Mouse (Mus musculus): ENCODE data around the gene Cadm2. TPM values are rescaled to one million over a fixed set of nuclear protein-coding genes. Genes with fewer than 3 reads are reported as not detected.

Cadm2 gene
- polyA plus RNA-seq, 1 experiment: 1.6 TPM

DNA sequence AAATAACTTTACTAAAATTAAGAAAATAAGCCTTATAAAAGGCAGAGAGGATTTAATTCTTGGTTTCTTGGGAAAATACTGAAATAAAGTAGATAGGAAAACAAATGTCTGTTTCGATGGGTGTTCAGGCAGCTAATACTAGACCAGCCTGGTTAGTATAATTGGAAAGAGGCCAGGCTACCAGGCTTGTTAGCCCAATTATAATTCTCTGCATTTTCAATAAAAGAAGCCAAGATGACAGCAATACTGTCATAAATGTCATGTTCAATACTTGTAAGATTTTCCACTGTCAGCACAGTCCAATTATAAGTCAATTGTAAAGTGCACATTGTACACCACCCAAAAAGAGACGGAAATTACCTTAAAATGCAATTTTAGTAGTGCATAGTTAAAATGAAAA lies 664.8 kb downstream of the Cadm2 start:
- no peak for TF ChIP-seq POLR2A (IDR thresholded peaks at IDR 0.05; ENCODE audit: borderline replicate concordance, extremely low read depth, low read depth, low read length)
- TF ChIP-seq CTCF (IDR thresholded peaks at IDR 0.05; ENCODE audit: insufficient read depth, low read length): no peak
- H3K4me1 ChIP-seq (ENCODE audit: control insufficient read depth, insufficient read depth, low read length): no peaks in the 10 kb centered on the region
- no peak for DNase-seq
- no peak overlapping the region for H3K4me3 ChIP-seq (replicated peaks; ENCODE audit: extremely low read depth, low read depth, low read length)
- 82% methylated on average over 2 of the region's 2 CpGs for WGBS

GRCm38 (mm10) chr16:66936332-66936731 lies 684.4 kb downstream of the Cadm2 start:
- WGBS: 69% methylated on average over 6 of the region's 6 CpGs
- no peak for DNase-seq
- Histone ChIP-seq H3K4me3 (replicated peaks; ENCODE audit: extremely low read depth, low read depth, low read length) (no peak overlapping the region), H3K4me1 (ENCODE audit: control insufficient read depth, insufficient read depth, low read length) (no peaks in the 10 kb centered on the region)
- TF ChIP-seq CTCF (IDR thresholded peaks at IDR 0.05; ENCODE audit: insufficient read depth, low read length) (no peak), POLR2A (IDR thresholded peaks at IDR 0.05; ENCODE audit: borderline replicate concordance, extremely low read depth, low read depth, low read length) (no peak)

DNA sequence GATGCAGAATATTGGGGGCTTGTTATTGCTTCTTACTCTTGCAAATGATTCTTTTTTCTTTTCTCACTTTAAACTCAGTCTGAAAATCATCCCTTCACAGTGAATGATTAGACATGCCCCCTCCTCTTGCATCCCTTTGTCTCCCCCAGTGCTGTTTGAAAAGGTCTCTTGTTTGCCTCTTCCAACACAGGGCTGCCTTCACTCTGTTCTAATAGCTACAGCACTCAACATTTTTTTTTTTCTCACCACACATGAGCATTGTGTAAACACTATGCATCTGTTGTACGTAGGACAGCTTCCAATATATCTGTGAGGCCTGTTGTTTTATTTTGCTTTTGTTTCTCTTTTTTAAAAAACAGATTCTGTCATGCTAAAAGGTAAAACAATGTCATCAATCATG lies 695.2 kb downstream of the Cadm2 start:
- WGBS: 27% methylated on average over 1 of the region's 1 CpGs
- no peak for DNase-seq
- no peak overlapping the region for H3K4me3 ChIP-seq (replicated peaks; ENCODE audit: extremely low read depth, low read depth, low read length)
- TF ChIP-seq CTCF (IDR thresholded peaks at IDR 0.05; ENCODE audit: insufficient read depth, low read length): no peak
- TF ChIP-seq POLR2A (IDR thresholded peaks at IDR 0.05; ENCODE audit: borderline replicate concordance, extremely low read depth, low read depth, low read length): no peak
- no peaks in the 10 kb centered on the region for H3K4me1 ChIP-seq (ENCODE audit: control insufficient read depth, insufficient read depth, low read length)

DNA sequence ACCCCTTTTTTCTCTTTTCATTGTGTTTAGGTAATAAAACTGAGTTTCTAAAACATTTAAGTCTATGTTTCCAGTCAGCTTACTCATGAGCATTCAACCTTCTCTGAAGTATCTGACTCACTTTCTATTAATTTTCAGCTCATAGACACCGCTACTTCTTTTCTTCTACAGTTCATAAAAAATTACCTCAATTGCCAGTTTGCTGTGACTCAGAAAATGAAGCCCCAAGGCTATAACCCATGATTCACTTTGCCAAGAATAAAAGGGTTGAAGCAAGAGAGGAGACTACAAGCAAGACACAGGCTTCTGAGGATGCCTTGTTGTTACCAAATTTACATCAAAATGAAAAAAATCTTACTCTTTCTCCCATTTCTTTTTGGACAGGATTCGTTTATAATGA lies 698.0 kb downstream of the Cadm2 start:
- no peak overlapping the region for H3K4me3 ChIP-seq (replicated peaks; ENCODE audit: extremely low read depth, low read depth, low read length)
- no peak for DNase-seq
- 70% methylated on average over 2 of the region's 2 CpGs for WGBS
- TF ChIP-seq POLR2A (IDR thresholded peaks at IDR 0.05; ENCODE audit: borderline replicate concordance, extremely low read depth, low read depth, low read length) (no peak), CTCF (IDR thresholded peaks at IDR 0.05; ENCODE audit: insufficient read depth, low read length) (no peak)
- no peaks in the 10 kb centered on the region for H3K4me1 ChIP-seq (ENCODE audit: control insufficient read depth, insufficient read depth, low read length)

DNA sequence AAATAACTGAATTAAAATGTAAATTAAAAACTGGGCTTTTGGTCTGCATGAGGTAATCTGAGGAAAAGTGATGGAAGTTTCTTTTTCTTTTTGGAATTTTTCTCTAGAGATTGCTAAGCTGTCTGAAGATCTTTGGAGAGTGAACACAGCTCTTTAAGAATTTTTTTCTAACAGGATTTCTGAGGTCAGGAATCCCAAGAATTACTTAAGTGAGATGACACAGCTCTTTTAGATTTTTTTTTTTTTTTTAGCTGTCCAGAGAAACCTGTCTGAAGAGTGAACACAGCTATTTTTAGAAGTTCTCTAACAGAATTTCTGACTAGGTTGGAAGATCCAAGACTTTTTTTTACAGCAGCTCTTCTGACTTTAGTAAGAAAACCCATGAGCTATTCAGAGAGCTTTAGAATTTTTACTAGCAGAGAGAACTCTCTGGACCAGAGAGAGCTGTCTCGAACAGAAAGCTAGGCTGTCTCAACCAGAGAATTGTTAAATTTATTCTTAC lies 699.2 kb downstream of the Cadm2 start:
- H3K4me3 ChIP-seq (replicated peaks; ENCODE audit: extremely low read depth, low read depth, low read length): no peak overlapping the region
- DNase-seq: no peak
- TF ChIP-seq CTCF (IDR thresholded peaks at IDR 0.05; ENCODE audit: insufficient read depth, low read length) (no peak), POLR2A (IDR thresholded peaks at IDR 0.05; ENCODE audit: borderline replicate concordance, extremely low read depth, low read depth, low read length) (no peak)
- no peaks in the 10 kb centered on the region for H3K4me1 ChIP-seq (ENCODE audit: control insufficient read depth, insufficient read depth, low read length)
- 56% methylated on average over 1 of the region's 1 CpGs for WGBS

- WGBS: 91% methylated on average over 12 of the region's 12 CpGs
- DNase-seq: no peak
- no peak overlapping the region for H3K4me3 ChIP-seq (replicated peaks; ENCODE audit: extremely low read depth, low read depth, low read length)
- no peaks in the 10 kb centered on the region for H3K4me1 ChIP-seq (ENCODE audit: control insufficient read depth, insufficient read depth, low read length)
- TF ChIP-seq CTCF (IDR thresholded peaks at IDR 0.05; ENCODE audit: insufficient read depth, low read length): no peak
- TF ChIP-seq POLR2A (IDR thresholded peaks at IDR 0.05; ENCODE audit: borderline replicate concordance, extremely low read depth, low read depth, low read length): no peak
Observed at GRCm38 (mm10) chr16:66919889-66920402, 700.8 kb downstream of the Cadm2 start.

DNA sequence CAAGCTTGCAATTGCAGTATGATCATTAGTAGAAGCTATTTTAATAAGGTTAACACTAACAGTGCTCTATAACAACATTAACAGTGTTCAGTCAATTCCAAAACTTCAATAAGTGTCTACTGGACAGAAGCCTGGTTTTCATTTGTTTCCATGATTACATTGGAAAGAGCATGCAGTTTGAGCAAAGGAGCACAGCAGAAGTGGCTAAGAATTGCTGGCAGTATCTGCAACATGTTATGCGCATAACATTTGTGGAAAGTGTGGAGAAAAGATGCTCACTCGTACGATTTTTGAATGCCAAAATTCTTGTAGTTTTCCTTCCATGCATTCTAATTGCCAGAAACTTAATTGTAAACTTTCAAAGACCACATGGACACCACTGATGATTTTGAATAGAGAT lies 718.9 kb downstream of the Cadm2 start:
- Histone ChIP-seq H3K4me1 (ENCODE audit: control insufficient read depth, insufficient read depth, low read length) (no peaks in the 10 kb centered on the region), H3K4me3 (replicated peaks; ENCODE audit: extremely low read depth, low read depth, low read length) (no peak overlapping the region)
- DNase-seq: no peak
- WGBS: 83% methylated on average over 3 of the region's 3 CpGs
- TF ChIP-seq POLR2A (IDR thresholded peaks at IDR 0.05; ENCODE audit: borderline replicate concordance, extremely low read depth, low read depth, low read length) (no peak), CTCF (IDR thresholded peaks at IDR 0.05; ENCODE audit: insufficient read depth, low read length) (no peak)

GRCm38 (mm10) chr16:66900664-66901063 lies 720.0 kb downstream of the Cadm2 start:
- DNase-seq: no peak
- H3K4me1 ChIP-seq (ENCODE audit: control insufficient read depth, insufficient read depth, low read length): no peaks in the 10 kb centered on the region
- TF ChIP-seq CTCF (IDR thresholded peaks at IDR 0.05; ENCODE audit: insufficient read depth, low read length): no peak
- TF ChIP-seq POLR2A (IDR thresholded peaks at IDR 0.05; ENCODE audit: borderline replicate concordance, extremely low read depth, low read depth, low read length): no peak
- WGBS: 60% methylated on average over 4 of the region's 4 CpGs
- no peak overlapping the region for H3K4me3 ChIP-seq (replicated peaks; ENCODE audit: extremely low read depth, low read depth, low read length)

DNA sequence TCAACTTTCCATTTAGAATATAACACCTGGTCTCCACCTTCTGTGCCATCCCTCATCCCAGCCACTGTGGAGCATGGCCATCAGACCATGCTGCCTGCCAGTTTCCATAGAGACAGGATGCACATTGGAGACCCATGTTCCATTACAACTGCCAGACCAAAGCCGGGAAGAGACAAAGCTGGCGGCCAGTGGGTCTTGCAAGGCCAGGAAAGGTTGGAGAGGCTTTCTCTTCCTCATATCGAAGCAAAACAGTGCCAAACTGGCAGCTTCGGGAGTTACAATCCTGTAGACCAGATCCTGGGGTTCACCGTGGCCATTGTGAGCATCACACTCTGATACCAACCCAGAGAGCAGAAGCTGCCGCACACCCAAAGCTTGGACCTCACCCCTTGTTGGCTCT lies 728.3 kb downstream of the Cadm2 start:
- no peak for TF ChIP-seq POLR2A (IDR thresholded peaks at IDR 0.05; ENCODE audit: borderline replicate concordance, extremely low read depth, low read depth, low read length)
- no peak for TF ChIP-seq CTCF (IDR thresholded peaks at IDR 0.05; ENCODE audit: insufficient read depth, low read length)
- DNase-seq: no peak
- Histone ChIP-seq H3K4me1 (ENCODE audit: control insufficient read depth, insufficient read depth, low read length) (no peaks in the 10 kb centered on the region), H3K4me3 (replicated peaks; ENCODE audit: extremely low read depth, low read depth, low read length) (no peak overlapping the region)
- WGBS: 82% methylated on average over 6 of the region's 6 CpGs

- no peak overlapping the region for H3K4me3 ChIP-seq (replicated peaks; ENCODE audit: extremely low read depth, low read depth, low read length)
- TF ChIP-seq POLR2A (IDR thresholded peaks at IDR 0.05; ENCODE audit: borderline replicate concordance, extremely low read depth, low read depth, low read length) (no peak), CTCF (IDR thresholded peaks at IDR 0.05; ENCODE audit: insufficient read depth, low read length) (no peak)
- H3K4me1 ChIP-seq (ENCODE audit: control insufficient read depth, insufficient read depth, low read length): no peaks in the 10 kb centered on the region
- WGBS: 64% methylated on average over 6 of the region's 6 CpGs
- no peak for DNase-seq
Observed at GRCm38 (mm10) chr16:66891559-66892247, 729.0 kb downstream of the Cadm2 start.

All from lung, adult 2 months (tissue).